Mouse (Mus musculus) E14TG2a.4 (cell line): ENCODE measurements around the gene Cpt1c.

ENCODE experiments used
- H3K27me3 ChIP-seq: 2 replicates; pipeline ENCODE4 v1.6.1; 2014; ENCODE audit warnings: low read length, control low read depth; ENCODE audit not compliant: insufficient read depth
- H3K36me3 ChIP-seq: 2 replicates; pipeline ENCODE4 v1.6.1; 2014; ENCODE audit warnings: low read length, control low read depth; ENCODE audit not compliant: insufficient read depth
- H3K4me1 ChIP-seq: replicated peaks from 2 replicates; pipeline ENCODE4 v1.6.1; 2014; ENCODE audit warnings: low read depth, low read length, control low read depth
- H3K4me3 ChIP-seq: replicated peaks from 2 replicates; pipeline ENCODE4 v1.5.1; 2014; ENCODE audit warnings: mild to moderate bottlenecking, low read length
- H3K9me3 ChIP-seq: 2 replicates; pipeline ENCODE4 v1.6.1; 2014; ENCODE audit warnings: low read length, control low read depth
- CTCF ChIP-seq: conservative IDR thresholded peaks from 2 replicates; pipeline ENCODE4 v1.5.1; 2014; ENCODE audit warnings: low read length
- NANOG ChIP-seq: IDR thresholded peaks from 2 replicates; pipeline ENCODE4 v1.6.1; 2014; ENCODE audit warnings: borderline replicate concordance, low read length, mixed read lengths
- POU5F1 ChIP-seq: IDR thresholded peaks from 2 replicates; pipeline ENCODE4 v1.6.1; 2014; ENCODE audit warnings: low read length, borderline replicate concordance

Gene Cpt1c

DNA sequence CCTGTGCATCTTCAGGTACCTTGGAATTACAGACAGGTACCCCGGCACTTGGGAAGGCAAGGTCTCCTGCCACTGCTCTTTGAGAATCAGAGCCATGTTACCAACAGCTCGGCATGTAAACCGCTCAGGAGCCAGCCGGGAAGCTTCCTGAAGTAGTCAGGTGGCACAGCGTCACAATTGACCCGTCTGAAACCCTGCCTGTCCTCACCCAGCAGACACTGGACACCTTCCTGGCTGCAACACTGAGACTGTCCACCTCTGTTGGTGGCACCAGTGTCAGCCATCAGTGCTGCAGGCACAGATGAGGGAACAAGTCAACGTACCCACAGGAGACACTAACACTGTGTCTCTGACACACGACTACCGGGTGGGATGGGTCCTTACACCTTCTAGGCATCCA lies 59.3 kb downstream of the Cpt1c start:
- Histone ChIP-seq H3K9me3 (no peaks in the 10 kb centered on the region), H3K4me1 (peaks cover 69% of the 10 kb centered on the region), H3K27me3 (no peaks in the 10 kb centered on the region), H3K36me3 (peaks cover 82% of the 10 kb centered on the region), H3K4me3 (no peak overlapping the region)
- no peak for TF ChIP-seq CTCF
- no peak for TF ChIP-seq NANOG
- no peak for TF ChIP-seq POU5F1

DNA sequence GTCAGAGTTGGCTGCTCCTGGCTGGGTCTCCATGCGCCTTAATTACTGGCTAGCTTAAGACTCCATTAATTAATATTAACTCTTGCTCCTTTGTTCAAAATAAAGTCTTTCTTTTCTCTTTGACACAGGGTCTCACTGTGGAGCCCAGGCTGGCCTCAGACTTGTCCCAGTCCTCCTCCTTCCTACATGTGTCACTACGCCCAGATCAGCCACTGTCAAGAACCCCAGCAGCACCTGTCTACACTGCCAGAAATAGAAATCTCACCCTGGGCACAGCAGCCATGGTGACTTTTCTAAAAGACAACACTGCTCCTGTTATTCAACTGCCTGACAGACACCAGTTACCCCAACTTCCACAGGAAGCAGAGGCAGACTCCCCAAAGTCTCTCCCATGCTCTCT lies 60.3 kb downstream of the Cpt1c start:
- Histone ChIP-seq H3K4me1 (peaks cover 77% of the 10 kb centered on the region), H3K36me3 (peaks cover 85% of the 10 kb centered on the region), H3K27me3 (no peaks in the 10 kb centered on the region), H3K4me3 (no peak overlapping the region), H3K9me3 (no peaks in the 10 kb centered on the region)
- no peak for TF ChIP-seq CTCF
- TF ChIP-seq POU5F1 = no peak
- TF ChIP-seq NANOG = no peak
